Mouse (Mus musculus) G1E (cell line): ENCODE measurements around the gene Odf3b.

ENCODE experiments used
- CTCF ChIP-seq: IDR thresholded peaks from 2 replicates; pipeline ENCODE4 v1.5.1; 2012; ENCODE audit warnings: low read depth, low read length, inconsistent platforms, mixed read lengths
- POLR2AphosphoS5 ChIP-seq: IDR thresholded peaks from 2 replicates; pipeline ENCODE4 v1.6.1; 2012; ENCODE audit warnings: low read depth, low read length, inconsistent platforms; ENCODE audit not compliant: insufficient replicate concordance
- TAL1 ChIP-seq: conservative IDR thresholded peaks from 2 replicates; pipeline ENCODE4 v1.6.1; 2012; ENCODE audit warnings: low read depth, low read length, inconsistent platforms, mixed read lengths

DNA sequence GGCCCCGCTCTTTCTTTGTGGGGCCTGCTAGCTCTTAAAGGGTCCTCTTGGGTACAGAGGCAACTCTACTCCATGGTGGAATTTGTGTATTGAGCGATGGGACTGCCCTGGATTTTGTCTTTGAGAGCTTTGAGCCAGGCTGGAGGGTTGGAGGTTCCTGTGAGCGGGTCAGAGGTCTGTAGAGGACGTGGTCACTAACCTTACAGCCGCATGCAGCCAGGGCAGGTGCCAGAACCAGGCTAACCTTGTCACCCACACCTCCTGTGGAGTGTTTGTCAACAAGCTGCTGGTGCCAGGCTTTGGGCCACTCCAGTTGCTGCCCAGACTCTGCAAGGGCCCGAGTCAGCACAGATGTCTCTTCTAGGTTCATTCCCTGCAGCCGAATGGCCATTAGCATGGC is 3.0 kb downstream of the Odf3b start:
- TF ChIP-seq CTCF, result no peak
- no peak for TF ChIP-seq TAL1
- TF ChIP-seq POLR2AphosphoS5, result no peak
